Mouse (Mus musculus): ENCODE results near the gene Lsm4. TPM values are rescaled to one million over a fixed set of nuclear protein-coding genes. Genes with fewer than 3 reads are reported as not detected.

Lsm4 gene
- not detected for polyA plus RNA-seq (2014; fragmentation: Illumina TruSeq; extraction: RNeasy Lipid Tissue Mini Kit (QIAGEN cat#74804); ENCODE audit: low read depth, low replicate concordance)

GRCm38 (mm10) chr8:70673079-70673856, at the start of gene Lsm4:
Gene Lsm4 (plus strand): TSS chr8:70673248.

GRCm38 (mm10) chr8:70632346-70632892, 40.6 kb upstream of the Lsm4 start, which contains the start of gene Gdf15:
Gene Gdf15 (minus strand): TSS chr8:70632456.

GRCm38 (mm10) chr8:70660273-70660725, 12.7 kb upstream of the Lsm4 start, which contains the start of gene Pgpep1:
Gene Pgpep1 (minus strand): TSS chr8:70660388.

GRCm38 (mm10) chr8:70698310-70699109, 25.5 kb downstream of the Lsm4 start, which contains the start of gene Jund:
Gene Jund (plus strand): TSS chr8:70698949.

GRCm38 (mm10) chr8:70703287-70703686, 30.2 kb downstream of the Lsm4 start, which contains the start of gene Iqcn:
Gene Iqcn (plus strand): TSS chr8:70703457.

GRCm38 (mm10) chr8:70718297-70718696, 45.2 kb downstream of the Lsm4 start, which contains the start of gene Gm3336:
Gene Gm3336 (plus strand): TSS chr8:70718543.

GRCm38 (mm10) chr8:70723486-70724210, 50.6 kb downstream of the Lsm4 start, which contains the start of gene Pde4c:
Gene Pde4c (plus strand): TSS chr8:70723720.

Other genes with a start within 250 kb of the Lsm4 start
- 0.93 TPM for gene Crtc1, start 233.7 kb upstream of the Lsm4 start, polyA plus RNA-seq (2014; fragmentation: Illumina TruSeq; extraction: RNeasy Lipid Tissue Mini Kit (QIAGEN cat#74804); ENCODE audit: low read depth, low replicate concordance)
- 2.1 TPM for gene Klhl26, start 196.3 kb upstream of the Lsm4 start, polyA plus RNA-seq (2014; fragmentation: Illumina TruSeq; extraction: RNeasy Lipid Tissue Mini Kit (QIAGEN cat#74804); ENCODE audit: low read depth, low replicate concordance)
- gene Tmem59l, start 185.9 kb upstream of the Lsm4 start, polyA plus RNA-seq (2014; fragmentation: Illumina TruSeq; extraction: RNeasy Lipid Tissue Mini Kit (QIAGEN cat#74804); ENCODE audit: low read depth, low replicate concordance), result not detected
- gene Crlf1, start 180.1 kb upstream of the Lsm4 start, polyA plus RNA-seq (2014; fragmentation: Illumina TruSeq; extraction: RNeasy Lipid Tissue Mini Kit (QIAGEN cat#74804); ENCODE audit: low read depth, low replicate concordance), result not detected
- 0.77 TPM for gene Rex1bd, start 166.5 kb upstream of the Lsm4 start, polyA plus RNA-seq (2014; fragmentation: Illumina TruSeq; extraction: RNeasy Lipid Tissue Mini Kit (QIAGEN cat#74804); ENCODE audit: low read depth, low replicate concordance)
- 2.4 TPM for gene Uba52, start 162.4 kb upstream of the Lsm4 start, polyA plus RNA-seq (2014; fragmentation: Illumina TruSeq; extraction: RNeasy Lipid Tissue Mini Kit (QIAGEN cat#74804); ENCODE audit: low read depth, low replicate concordance)
- gene Fkbp8, start 145.5 kb upstream of the Lsm4 start, polyA plus RNA-seq (2014; fragmentation: Illumina TruSeq; extraction: RNeasy Lipid Tissue Mini Kit (QIAGEN cat#74804); ENCODE audit: low read depth, low replicate concordance), result 2.8 TPM
- gene Kxd1, start 145.3 kb upstream of the Lsm4 start, polyA plus RNA-seq (2014; fragmentation: Illumina TruSeq; extraction: RNeasy Lipid Tissue Mini Kit (QIAGEN cat#74804); ENCODE audit: low read depth, low replicate concordance), result 9.4 TPM
- 0.32 TPM for gene Ell, start 133.8 kb upstream of the Lsm4 start, polyA plus RNA-seq (2014; fragmentation: Illumina TruSeq; extraction: RNeasy Lipid Tissue Mini Kit (QIAGEN cat#74804); ENCODE audit: low read depth, low replicate concordance)
- gene Isyna1, start 78.9 kb upstream of the Lsm4 start, polyA plus RNA-seq (2014; fragmentation: Illumina TruSeq; extraction: RNeasy Lipid Tissue Mini Kit (QIAGEN cat#74804); ENCODE audit: low read depth, low replicate concordance), result not detected
- not detected for gene Ssbp4, start 64.4 kb upstream of the Lsm4 start, polyA plus RNA-seq (2014; fragmentation: Illumina TruSeq; extraction: RNeasy Lipid Tissue Mini Kit (QIAGEN cat#74804); ENCODE audit: low read depth, low replicate concordance)
- not detected for gene Lrrc25, start 57.1 kb upstream of the Lsm4 start, polyA plus RNA-seq (2014; fragmentation: Illumina TruSeq; extraction: RNeasy Lipid Tissue Mini Kit (QIAGEN cat#74804); ENCODE audit: low read depth, low replicate concordance)
- not detected for gene Gdf15, start 40.8 kb upstream of the Lsm4 start, polyA plus RNA-seq (2014; fragmentation: Illumina TruSeq; extraction: RNeasy Lipid Tissue Mini Kit (QIAGEN cat#74804); ENCODE audit: low read depth, low replicate concordance)
- gene Pgpep1, start 12.9 kb upstream of the Lsm4 start, polyA plus RNA-seq (2014; fragmentation: Illumina TruSeq; extraction: RNeasy Lipid Tissue Mini Kit (QIAGEN cat#74804); ENCODE audit: low read depth, low replicate concordance), result 45.6 TPM
- 16.3 TPM for gene Jund, start 25.7 kb downstream of the Lsm4 start, polyA plus RNA-seq (2014; fragmentation: Illumina TruSeq; extraction: RNeasy Lipid Tissue Mini Kit (QIAGEN cat#74804); ENCODE audit: low read depth, low replicate concordance)
- not detected for gene Iqcn, start 30.2 kb downstream of the Lsm4 start, polyA plus RNA-seq (2014; fragmentation: Illumina TruSeq; extraction: RNeasy Lipid Tissue Mini Kit (QIAGEN cat#74804); ENCODE audit: low read depth, low replicate concordance)
- gene Gm3336, start 45.3 kb downstream of the Lsm4 start, polyA plus RNA-seq (2014; fragmentation: Illumina TruSeq; extraction: RNeasy Lipid Tissue Mini Kit (QIAGEN cat#74804); ENCODE audit: low read depth, low replicate concordance), result not detected
- gene Pde4c, start 50.5 kb downstream of the Lsm4 start, polyA plus RNA-seq (2014; fragmentation: Illumina TruSeq; extraction: RNeasy Lipid Tissue Mini Kit (QIAGEN cat#74804); ENCODE audit: low read depth, low replicate concordance), result 1.3 TPM
- 2.5 TPM for gene Rab3a, start 81.4 kb downstream of the Lsm4 start, polyA plus RNA-seq (2014; fragmentation: Illumina TruSeq; extraction: RNeasy Lipid Tissue Mini Kit (QIAGEN cat#74804); ENCODE audit: low read depth, low replicate concordance)
- 0.65 TPM for gene Mpv17l2, start 87.7 kb downstream of the Lsm4 start, polyA plus RNA-seq (2014; fragmentation: Illumina TruSeq; extraction: RNeasy Lipid Tissue Mini Kit (QIAGEN cat#74804); ENCODE audit: low read depth, low replicate concordance)
- 1.5 TPM for gene Pik3r2, start 103.5 kb downstream of the Lsm4 start, polyA plus RNA-seq (2014; fragmentation: Illumina TruSeq; extraction: RNeasy Lipid Tissue Mini Kit (QIAGEN cat#74804); ENCODE audit: low read depth, low replicate concordance)
- gene Mast3, start 131.8 kb downstream of the Lsm4 start, polyA plus RNA-seq (2014; fragmentation: Illumina TruSeq; extraction: RNeasy Lipid Tissue Mini Kit (QIAGEN cat#74804); ENCODE audit: low read depth, low replicate concordance), result 1.2 TPM
- not detected for gene Il12rb1, start 135.2 kb downstream of the Lsm4 start, polyA plus RNA-seq (2014; fragmentation: Illumina TruSeq; extraction: RNeasy Lipid Tissue Mini Kit (QIAGEN cat#74804); ENCODE audit: low read depth, low replicate concordance)
- gene Arrdc2, start 166.5 kb downstream of the Lsm4 start, polyA plus RNA-seq (2014; fragmentation: Illumina TruSeq; extraction: RNeasy Lipid Tissue Mini Kit (QIAGEN cat#74804); ENCODE audit: low read depth, low replicate concordance), result 0.73 TPM
- gene Kcnn1, start 190.0 kb downstream of the Lsm4 start, polyA plus RNA-seq (2014; fragmentation: Illumina TruSeq; extraction: RNeasy Lipid Tissue Mini Kit (QIAGEN cat#74804); ENCODE audit: low read depth, low replicate concordance), result 1.1 TPM
- not detected for gene Ccdc124, start 200.7 kb downstream of the Lsm4 start, polyA plus RNA-seq (2014; fragmentation: Illumina TruSeq; extraction: RNeasy Lipid Tissue Mini Kit (QIAGEN cat#74804); ENCODE audit: low read depth, low replicate concordance)
- not detected for gene Slc5a5, start 219.5 kb downstream of the Lsm4 start, polyA plus RNA-seq (2014; fragmentation: Illumina TruSeq; extraction: RNeasy Lipid Tissue Mini Kit (QIAGEN cat#74804); ENCODE audit: low read depth, low replicate concordance)
- gene Rpl18a, start 224.2 kb downstream of the Lsm4 start, polyA plus RNA-seq (2014; fragmentation: Illumina TruSeq; extraction: RNeasy Lipid Tissue Mini Kit (QIAGEN cat#74804); ENCODE audit: low read depth, low replicate concordance), result 21.7 TPM
- 0.65 TPM for gene Map1s, start 232.7 kb downstream of the Lsm4 start, polyA plus RNA-seq (2014; fragmentation: Illumina TruSeq; extraction: RNeasy Lipid Tissue Mini Kit (QIAGEN cat#74804); ENCODE audit: low read depth, low replicate concordance)

Data from kidney, adult 10 weeks (tissue).